Mouse (Mus musculus) neural tube, embryonic 12.5 days (tissue): ENCODE data around the gene 4922502D21Rik. TPM values are rescaled to one million over a fixed set of nuclear protein-coding genes. Genes with fewer than 3 reads are reported as not detected.

Experiments
- ATAC-seq: fragments of 200-750 bp; cut with Nextera tagmentation; 2 replicates; pipeline ENCODE4 v1.8.0; 2017; ENCODE audit warnings: low read depth, mild to moderate bottlenecking, moderate TSS enrichment, moderate library complexity; ENCODE audit not compliant: low FRiP score
- H3K27ac ChIP-seq: fragments of 300-500 bp; sonication (generic); 2 replicates; pipeline ENCODE4 v1.5.1; 2016
- H3K27me3 ChIP-seq: fragments of 300-500 bp; sonication (generic); replicated peaks from 2 replicates; pipeline ENCODE4 v1.6.1; 2016; ENCODE audit warnings: mild to moderate bottlenecking
- H3K36me3 ChIP-seq: fragments of 300-500 bp; sonication (generic); 2 replicates; pipeline ENCODE4 v1.6.1; 2016; ENCODE audit warnings: mild to moderate bottlenecking
- H3K4me1 ChIP-seq: fragments of 300-500 bp; sonication (generic); 2 replicates; pipeline ENCODE4 v1.6.1; 2016
- H3K4me2 ChIP-seq: fragments of 300-500 bp; sonication (generic); replicated peaks from 2 replicates; pipeline ENCODE4 v1.6.1; 2016; ENCODE audit warnings: mild to moderate bottlenecking
- H3K4me3 ChIP-seq: fragments of 300-500 bp; sonication (generic); 2 replicates; pipeline ENCODE4 v1.5.1; 2016
- H3K9ac ChIP-seq: fragments of 300-500 bp; sonication (generic); 2 replicates; pipeline ENCODE4 v1.6.1; 2016; ENCODE audit warnings: mild to moderate bottlenecking
- H3K9me3 ChIP-seq: fragments of 300-500 bp; sonication (generic); 2 replicates; pipeline ENCODE4 v1.6.1; 2016; ENCODE audit warnings: mild to moderate bottlenecking
- WGBS: fragments of 180-500 bp; shearing (Covaris S2); methylation state at CpG from one replicate; pipeline ENCODE4 v1.1.7; 2016; 5-methylcytosine and 5-hydroxymethylcytosine counted together
- polyA plus RNA-seq: library from polyadenylated mRNA; unstranded; fragments of >200 nt; fragmentation: Nextera tagmentation; extraction: Ambion mirVana; gene quantifications from 2 replicates; pipeline ENCODE4 v1.2.1, GENCODE M21; 2016

Gene 4922502D21Rik
- polyA plus RNA-seq, 1 experiment from 2014 or later, result not detected

- Histone ChIP-seq H3K9me3 (no peaks in the 10 kb centered on the region), H3K36me3 (no peaks in the 10 kb centered on the region), H3K9ac (no peak overlapping the region), H3K4me1 (no peaks in the 10 kb centered on the region), H3K4me3 (no peak overlapping the region), H3K27ac (no peak overlapping the region), H3K27me3 (no peaks in the 10 kb centered on the region), H3K4me2 (no peak overlapping the region)
- ATAC-seq, result no peak
- 90% methylated on average over 7 of the region's 7 CpGs for WGBS
Measured at GRCm38 (mm10) chr6:129284384-129285104, 47.1 kb downstream of the 4922502D21Rik start.

- no peak for ATAC-seq
- Histone ChIP-seq H3K4me3 (no peak overlapping the region), H3K27ac (no peak overlapping the region), H3K36me3 (no peaks in the 10 kb centered on the region), H3K27me3 (no peaks in the 10 kb centered on the region), H3K4me1 (no peaks in the 10 kb centered on the region), H3K9me3 (no peaks in the 10 kb centered on the region), H3K4me2 (no peak overlapping the region), H3K9ac (no peak overlapping the region)
- WGBS, result 84% methylated on average over 3 of the region's 3 CpGs
Measured at GRCm38 (mm10) chr6:129283271-129283670, 48.3 kb downstream of the 4922502D21Rik start.

- Histone ChIP-seq H3K9me3 (no peaks in the 10 kb centered on the region), H3K36me3 (no peaks in the 10 kb centered on the region), H3K4me1 (no peaks in the 10 kb centered on the region), H3K27ac (no peak overlapping the region), H3K27me3 (no peaks in the 10 kb centered on the region), H3K9ac (no peak overlapping the region), H3K4me2 (no peak overlapping the region), H3K4me3 (no peak overlapping the region)
- 92% methylated on average over 2 of the region's 2 CpGs for WGBS
- ATAC-seq, result no peak
Measured at GRCm38 (mm10) chr6:129276483-129276882, 55.1 kb downstream of the 4922502D21Rik start.

GRCm38 (mm10) chr6:129275624-129276203, 55.9 kb downstream of the 4922502D21Rik start:
- WGBS, result 76% methylated on average over 3 of the region's 3 CpGs
- Histone ChIP-seq H3K4me1 (no peaks in the 10 kb centered on the region), H3K4me2 (no peak overlapping the region), H3K27me3 (no peaks in the 10 kb centered on the region), H3K9ac (no peak overlapping the region), H3K9me3 (no peaks in the 10 kb centered on the region), H3K27ac (no peak overlapping the region), H3K36me3 (no peaks in the 10 kb centered on the region), H3K4me3 (no peak overlapping the region)
- ATAC-seq, result no peak

GRCm38 (mm10) chr6:129275220-129275619, 56.4 kb downstream of the 4922502D21Rik start, which contains the start of gene Cd69:
TSS of gene Cd69 (minus strand) at chr6:129275436.
- no peak for ATAC-seq
- no peaks in the 10 kb centered on the region for H3K27me3 ChIP-seq
- H3K4me2 ChIP-seq, result no peak within 1 kb of the TSS
- H3K9ac ChIP-seq, result no peak within 1 kb of the TSS
- H3K27ac ChIP-seq, result no peak within 1 kb of the TSS
- H3K4me1 ChIP-seq, result no peaks in the 10 kb centered on the region
- H3K4me3 ChIP-seq, result no peak within 1 kb of the TSS
- no peaks in the 10 kb centered on the region for H3K36me3 ChIP-seq
- no peaks in the 10 kb centered on the region for H3K9me3 ChIP-seq
- 85% methylated on average over 9 of the region's 9 CpGs for WGBS

GRCm38 (mm10) chr6:129274476-129274875, 57.1 kb downstream of the 4922502D21Rik start:
- Histone ChIP-seq H3K9me3 (no peaks in the 10 kb centered on the region), H3K36me3 (no peaks in the 10 kb centered on the region), H3K4me2 (no peak overlapping the region), H3K9ac (no peak overlapping the region), H3K27ac (no peak overlapping the region), H3K4me1 (no peaks in the 10 kb centered on the region), H3K4me3 (no peak overlapping the region), H3K27me3 (no peaks in the 10 kb centered on the region)
- ATAC-seq, result no peak
- 86% methylated on average over 2 of the region's 2 CpGs for WGBS

- Histone ChIP-seq H3K27ac (no peak overlapping the region), H3K9ac (no peak overlapping the region), H3K4me2 (no peak overlapping the region), H3K27me3 (no peaks in the 10 kb centered on the region), H3K9me3 (no peaks in the 10 kb centered on the region), H3K4me1 (no peaks in the 10 kb centered on the region), H3K4me3 (no peak overlapping the region), H3K36me3 (no peaks in the 10 kb centered on the region)
- no peak for ATAC-seq
- WGBS, result 81% methylated on average over 3 of the region's 3 CpGs
Measured at GRCm38 (mm10) chr6:129273662-129274061, 57.9 kb downstream of the 4922502D21Rik start.

Other genes starting within 250 kb of the 4922502D21Rik start
- gene Clec2e, start 230.9 kb downstream of the 4922502D21Rik start, polyA plus RNA-seq, result not detected in 2 replicates
- not detected in 2 replicates for gene Clec2d, start 151.2 kb downstream of the 4922502D21Rik start, polyA plus RNA-seq
- gene Cd69, start 56.4 kb downstream of the 4922502D21Rik start, polyA plus RNA-seq, result not detected in 2 replicates
- 0.23 and 0.34 TPM in 2 replicates for gene Clec12a, start 10.9 kb upstream of the 4922502D21Rik start, polyA plus RNA-seq
- 0.19 TPM in 1 of 2 replicates, not detected in the other for gene Clec12b, start 54.1 kb upstream of the 4922502D21Rik start, polyA plus RNA-seq
- gene Clec1b, start 65.5 kb upstream of the 4922502D21Rik start, polyA plus RNA-seq, result 7.4 and 8.2 TPM in 2 replicates
- 0.34 and 0.65 TPM in 2 replicates for gene Clec9a, start 77.1 kb upstream of the 4922502D21Rik start, polyA plus RNA-seq
- gene Clec1a, start 120.2 kb upstream of the 4922502D21Rik start, polyA plus RNA-seq, result 2.8 TPM in 2 replicates
- 0.05 TPM in 1 of 2 replicates, not detected in the other for gene Olr1, start 175.4 kb upstream of the 4922502D21Rik start, polyA plus RNA-seq
- not detected in 2 replicates for gene Tmem52b, start 180.8 kb upstream of the 4922502D21Rik start, polyA plus RNA-seq
- 115 and 119 TPM in 2 replicates for gene Gabarapl1, start 201.4 kb upstream of the 4922502D21Rik start, polyA plus RNA-seq
- gene Klre1, start 246.1 kb upstream of the 4922502D21Rik start, polyA plus RNA-seq, result not detected in 2 replicates